Mouse (Mus musculus): ENCODE measurements around the gene Abca9. TPM values are rescaled to one million over a fixed set of nuclear protein-coding genes. Genes with fewer than 3 reads are reported as not detected.

The Abca9 gene
- total RNA-seq, 2 experiments from 2014 or later: 6.9 to 7.6 TPM

DNA sequence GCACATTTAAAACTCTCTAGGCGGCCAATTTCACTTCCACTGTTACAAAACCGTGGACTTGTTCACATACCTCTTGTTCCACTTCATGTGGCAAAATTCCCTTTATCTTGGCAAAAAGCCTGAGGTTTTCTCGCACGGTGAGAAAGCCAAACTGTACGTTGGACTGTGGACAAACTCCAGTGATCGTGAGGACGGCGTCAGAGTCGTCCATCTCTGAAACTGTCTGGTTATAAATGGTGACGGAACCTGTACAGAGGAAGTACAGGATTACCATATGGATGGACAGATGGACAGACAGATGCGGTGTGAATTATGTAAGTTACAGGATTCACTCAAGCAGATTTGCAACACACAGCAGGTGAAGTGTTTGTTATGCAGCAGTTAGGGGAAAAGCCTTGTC, 22.6 kb downstream of the Abca9 start:
- intact Hi-C loops (cut with DNase I): no loop called here
- Histone ChIP-seq H3K4me3 (no peak overlapping the region), H3K27ac (no peak overlapping the region)
- no peak for DNase-seq (ENCODE audit: extremely low spot score in 1 of 2, low spot score in 2 of 2)
- TF ChIP-seq CTCF (IDR thresholded peaks at IDR 0.05): no peak

DNA sequence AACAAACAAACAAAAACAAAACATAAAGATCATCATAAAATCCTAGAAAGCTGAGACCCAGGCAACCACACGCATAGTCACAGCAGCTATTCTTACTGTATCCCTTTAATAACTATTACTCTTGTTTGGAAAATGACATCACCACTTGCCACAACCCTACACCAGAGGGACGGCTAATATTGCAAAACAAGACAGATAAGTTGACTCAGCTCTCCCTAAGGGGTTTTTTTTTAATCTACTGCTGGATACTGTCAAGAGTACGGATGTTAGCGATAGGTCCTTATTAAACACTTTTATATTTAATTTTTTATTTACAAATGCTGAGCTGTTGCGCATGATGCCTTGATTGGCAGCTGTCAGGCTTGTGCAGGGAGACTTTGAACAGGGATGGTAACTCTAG, 37.2 kb downstream of the Abca9 start:
- Histone ChIP-seq H3K4me3 (no peak overlapping the region), H3K27ac (no peak overlapping the region)
- intact Hi-C loops (cut with DNase I): no loop called here
- TF ChIP-seq CTCF (IDR thresholded peaks at IDR 0.05): no peak
- no peak for DNase-seq (ENCODE audit: extremely low spot score in 1 of 2, low spot score in 2 of 2)

DNA sequence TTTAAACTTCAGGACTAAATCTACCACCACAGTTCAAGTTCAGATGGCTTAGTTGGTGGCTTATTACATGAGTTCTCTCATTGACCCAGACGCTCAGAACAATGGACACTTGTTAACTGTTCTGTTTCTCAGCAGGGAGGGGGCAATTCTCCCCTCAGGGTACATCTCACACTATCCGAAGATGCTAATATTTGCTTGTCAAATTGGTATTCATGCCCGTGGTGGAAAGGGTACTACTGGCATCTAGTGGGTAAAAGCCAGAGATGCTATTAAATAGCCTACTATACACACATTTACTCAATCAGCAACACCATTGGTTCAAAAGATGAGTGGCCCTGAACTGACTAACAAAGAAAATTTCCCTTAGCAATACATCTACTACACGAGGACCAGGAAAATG, 56.9 kb downstream of the Abca9 start:
- intact Hi-C loops (cut with DNase I): loop anchor here (2.0 to 5.0 kb wide), 2 partner anchors 219 to 238 kb away; no protein-coding TSS in a partner anchor
- Histone ChIP-seq H3K4me3 (no peak overlapping the region), H3K27ac (no peak overlapping the region)
- TF ChIP-seq CTCF (IDR thresholded peaks at IDR 0.05): peak; percentile 51
- DNase-seq (ENCODE audit: extremely low spot score in 1 of 2, low spot score in 2 of 2): no peak

DNA sequence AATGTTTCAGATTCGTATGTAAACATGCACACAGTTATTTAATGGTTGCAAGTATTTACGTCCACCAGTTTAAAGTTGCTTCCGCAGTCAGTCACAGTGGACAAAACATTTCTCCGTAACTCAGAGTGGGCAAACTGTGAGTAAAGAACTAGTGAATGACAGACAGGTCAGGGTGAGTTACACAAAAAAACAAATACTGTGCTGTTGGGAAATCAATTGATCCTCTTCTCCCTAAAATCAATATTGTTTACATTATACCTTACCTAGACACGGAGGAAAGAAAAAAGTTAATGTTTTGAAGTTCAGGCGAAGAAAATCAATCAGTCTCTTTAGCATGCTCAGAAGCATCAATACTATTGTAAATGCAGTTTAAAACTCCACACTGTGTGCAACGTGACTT, 66.6 kb downstream of the Abca9 start:
- no peak for TF ChIP-seq CTCF (IDR thresholded peaks at IDR 0.05)
- intact Hi-C loops (cut with DNase I): no loop called here
- no peak overlapping the region for H3K27ac ChIP-seq
- DNase-seq (ENCODE audit: extremely low spot score in 1 of 2, low spot score in 2 of 2): no peak
- no peak overlapping the region for H3K4me3 ChIP-seq

DNA sequence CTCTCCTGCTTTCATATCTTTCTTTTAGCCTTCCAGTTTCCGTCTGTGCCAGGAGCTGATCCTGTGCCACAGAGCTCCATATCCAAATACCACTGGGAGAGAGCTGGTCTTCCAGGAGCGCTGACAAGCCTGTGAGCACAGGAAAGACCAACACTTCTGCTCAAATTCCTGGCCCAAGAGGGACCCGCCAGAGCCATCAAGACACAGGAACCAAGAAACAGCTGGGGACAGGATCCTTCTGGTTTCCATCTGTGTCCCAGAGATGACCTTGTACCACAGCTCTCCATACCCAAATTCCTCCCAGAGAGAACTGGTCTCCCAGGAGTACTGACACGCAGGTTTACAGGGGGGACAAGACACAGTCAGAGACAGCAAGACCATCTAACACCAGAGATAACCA, 69.1 kb downstream of the Abca9 start:
- Histone ChIP-seq H3K27ac (no peak overlapping the region), H3K4me3 (no peak overlapping the region)
- no peak for TF ChIP-seq CTCF (IDR thresholded peaks at IDR 0.05)
- intact Hi-C loops (cut with DNase I): no loop called here
- no peak for DNase-seq (ENCODE audit: extremely low spot score in 1 of 2, low spot score in 2 of 2)

DNA sequence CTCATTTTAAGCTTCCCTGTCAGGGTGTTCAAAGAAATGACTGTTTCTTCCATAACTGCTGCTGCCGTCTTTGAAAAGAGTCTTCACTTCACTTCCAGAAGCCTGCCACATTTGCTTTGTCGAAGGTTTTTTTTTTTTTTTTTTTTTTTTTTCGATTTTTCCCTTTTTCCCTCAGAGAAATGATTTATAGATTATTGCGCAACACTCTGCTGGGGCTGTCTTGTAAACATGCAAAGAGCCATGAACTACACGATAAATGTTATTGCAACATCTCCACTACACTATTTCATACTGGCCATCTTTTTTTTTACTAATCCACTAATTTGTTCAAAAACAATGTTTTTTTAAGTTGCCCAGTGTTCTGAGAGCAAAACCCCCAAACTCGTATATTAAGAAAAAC, 70.5 kb downstream of the Abca9 start:
- Histone ChIP-seq H3K27ac (no peak overlapping the region), H3K4me3 (no peak overlapping the region)
- intact Hi-C loops (cut with DNase I): no loop called here
- DNase-seq (ENCODE audit: extremely low spot score in 1 of 2, low spot score in 2 of 2): no peak
- no peak for TF ChIP-seq CTCF (IDR thresholded peaks at IDR 0.05)

DNA sequence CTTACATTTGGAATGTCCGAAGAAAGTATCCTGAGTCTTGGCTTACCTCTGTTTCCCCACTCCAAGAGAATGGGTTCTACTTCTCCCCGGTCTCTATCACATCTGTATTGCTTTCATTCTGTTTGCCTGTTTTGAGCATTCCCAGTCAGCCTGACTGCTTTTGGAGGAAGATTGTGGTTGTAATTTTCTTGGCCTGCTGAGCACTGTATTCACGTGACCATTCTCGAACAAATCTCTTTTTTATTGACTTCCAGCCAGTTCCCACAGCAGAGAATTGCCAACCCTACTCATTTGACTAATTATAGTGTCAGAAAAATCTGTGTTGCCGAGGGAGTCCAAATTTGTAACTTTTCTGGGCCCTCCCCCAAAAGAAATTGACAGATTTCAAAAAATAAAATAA, 72.1 kb downstream of the Abca9 start, which contains the start of gene Abca8a:
TSS of gene Abca8a (minus strand) at position 121 of the 400 bp plus-strand sequence.
- H3K4me3 ChIP-seq: no peak within 1 kb of the TSS
- intact Hi-C loops (cut with DNase I): no loop called here
- DNase-seq (ENCODE audit: extremely low spot score in 1 of 2, low spot score in 2 of 2): no peak
- no peak for TF ChIP-seq CTCF (IDR thresholded peaks at IDR 0.05)
- no peak within 1 kb of the TSS for H3K27ac ChIP-seq

DNA sequence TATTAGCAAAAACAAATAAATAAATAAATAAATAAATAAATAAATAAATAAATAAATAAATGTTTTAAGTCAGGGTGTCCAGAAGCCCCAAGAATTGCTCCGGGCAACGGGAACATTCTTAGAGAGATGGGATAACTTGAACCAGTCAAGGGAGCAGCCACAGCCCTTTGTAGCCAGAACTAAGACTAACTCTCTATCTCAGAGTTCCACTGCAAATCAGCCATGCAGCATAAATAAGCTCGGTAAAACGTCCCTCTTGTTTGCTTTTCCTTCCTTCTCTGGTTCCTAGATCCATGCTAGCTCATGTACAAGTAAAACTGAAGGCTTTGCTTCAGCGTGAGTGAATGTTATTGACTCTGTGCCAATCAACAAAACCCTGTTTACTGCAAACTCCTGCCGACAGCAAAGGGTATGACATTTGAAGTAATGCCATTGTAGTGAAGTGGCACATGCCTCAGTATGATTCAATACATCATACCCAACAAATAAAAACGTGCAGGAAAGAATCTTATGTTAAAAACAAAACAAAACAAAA, 73.1 kb downstream of the Abca9 start:
- TF ChIP-seq CTCF (IDR thresholded peaks at IDR 0.05): no peak; the same call in 1 of the 2 replicates
- Histone ChIP-seq H3K27ac (no peak overlapping the region), H3K4me3 (no peak overlapping the region)
- intact Hi-C loops (cut with DNase I): no loop called here
- no peak for DNase-seq (ENCODE audit: extremely low spot score in 1 of 2, low spot score in 2 of 2)

DNA sequence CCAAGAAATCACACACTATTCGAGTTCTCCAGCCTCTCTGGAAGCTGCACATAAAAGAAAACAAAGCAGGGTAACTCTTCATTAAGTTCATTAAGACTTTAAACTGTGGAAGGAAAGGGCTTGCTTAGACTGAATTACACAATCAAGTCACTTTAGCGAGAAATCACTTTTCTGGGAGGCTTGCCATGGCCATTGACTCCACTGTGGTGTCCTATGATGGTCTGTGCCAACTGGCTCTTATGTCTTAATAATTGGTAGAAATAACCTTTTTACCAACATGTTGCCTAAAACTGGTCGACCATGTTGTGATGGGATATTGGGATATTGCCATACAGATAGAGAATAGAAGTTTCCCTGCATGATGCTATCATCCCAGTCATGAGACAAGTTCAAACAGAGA, 73.8 kb downstream of the Abca9 start:
- Histone ChIP-seq H3K4me3 (no peak overlapping the region), H3K27ac (no peak overlapping the region)
- intact Hi-C loops (cut with DNase I): no loop called here
- DNase-seq (ENCODE audit: extremely low spot score in 1 of 2, low spot score in 2 of 2): no peak
- no peak for TF ChIP-seq CTCF (IDR thresholded peaks at IDR 0.05)

DNA sequence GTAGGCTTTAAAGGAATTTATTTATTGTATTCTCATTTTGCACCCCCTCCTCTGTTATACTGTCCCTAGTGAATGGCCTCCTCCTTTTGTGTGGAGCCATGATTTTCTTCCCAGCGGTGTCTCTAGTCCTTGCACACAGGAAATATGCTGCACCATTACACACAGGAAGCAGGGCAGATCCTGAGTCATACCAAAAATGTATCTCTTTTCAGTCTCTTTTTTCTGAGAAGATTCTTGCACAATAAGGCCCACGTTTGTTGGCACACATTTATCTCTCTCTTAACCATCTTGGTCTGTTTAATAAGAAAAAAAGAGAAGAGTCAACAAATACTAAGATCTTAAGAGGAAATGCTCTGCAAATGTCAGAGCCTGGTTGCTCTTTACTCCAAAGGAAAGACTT, 76.7 kb downstream of the Abca9 start:
- H3K27ac ChIP-seq: no peak overlapping the region
- no peak for TF ChIP-seq CTCF (IDR thresholded peaks at IDR 0.05)
- intact Hi-C loops (cut with DNase I): no loop called here
- DNase-seq (ENCODE audit: extremely low spot score in 1 of 2, low spot score in 2 of 2): no peak
- H3K4me3 ChIP-seq: no peak overlapping the region

DNA sequence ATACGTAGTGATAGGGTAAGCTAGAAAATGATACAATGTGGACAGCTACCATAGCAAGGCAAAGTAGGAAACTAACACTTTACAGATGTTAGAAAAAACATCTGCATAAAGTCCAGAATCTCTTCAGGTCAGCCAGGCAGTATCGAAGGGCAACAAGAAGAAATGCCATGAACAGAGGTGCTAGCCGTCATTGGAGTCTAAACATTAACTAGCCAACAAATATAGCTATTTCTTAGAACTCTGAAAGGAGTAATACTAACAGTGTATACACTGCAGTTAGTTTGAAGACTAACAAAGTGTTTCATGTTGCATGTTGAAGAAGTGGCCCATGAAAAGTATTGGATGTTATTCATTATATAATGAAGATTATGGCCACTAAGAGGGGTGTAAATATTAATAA, 95.8 kb downstream of the Abca9 start:
- no peak for TF ChIP-seq CTCF (IDR thresholded peaks at IDR 0.05)
- H3K27ac ChIP-seq: no peak overlapping the region
- intact Hi-C loops (cut with DNase I): no loop called here
- no peak for DNase-seq (ENCODE audit: extremely low spot score in 1 of 2, low spot score in 2 of 2)
- no peak overlapping the region for H3K4me3 ChIP-seq

DNA sequence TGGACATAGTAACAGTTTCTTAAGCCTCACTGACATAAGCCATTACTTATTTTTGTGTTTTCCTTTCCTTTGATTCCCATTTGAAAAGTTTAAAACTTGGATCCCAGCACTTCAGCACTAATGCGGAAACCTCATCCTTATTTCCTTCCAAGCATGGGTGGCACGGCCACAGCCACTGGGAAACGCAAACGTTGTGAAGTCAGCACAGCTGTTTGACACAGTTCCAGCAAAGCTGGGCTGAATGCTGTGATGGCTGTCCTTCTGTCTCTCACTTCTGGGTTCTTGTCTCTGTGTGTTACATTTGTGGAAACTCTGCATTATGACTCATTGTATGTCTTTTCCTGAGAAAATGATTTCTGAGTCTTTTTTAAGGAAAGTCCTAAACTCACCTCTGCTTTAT, 107.0 kb downstream of the Abca9 start:
- DNase-seq (ENCODE audit: extremely low spot score in 1 of 2, low spot score in 2 of 2): no peak
- intact Hi-C loops (cut with DNase I): no loop called here
- no peak overlapping the region for H3K4me3 ChIP-seq
- no peak overlapping the region for H3K27ac ChIP-seq
- no peak for TF ChIP-seq CTCF (IDR thresholded peaks at IDR 0.05)

DNA sequence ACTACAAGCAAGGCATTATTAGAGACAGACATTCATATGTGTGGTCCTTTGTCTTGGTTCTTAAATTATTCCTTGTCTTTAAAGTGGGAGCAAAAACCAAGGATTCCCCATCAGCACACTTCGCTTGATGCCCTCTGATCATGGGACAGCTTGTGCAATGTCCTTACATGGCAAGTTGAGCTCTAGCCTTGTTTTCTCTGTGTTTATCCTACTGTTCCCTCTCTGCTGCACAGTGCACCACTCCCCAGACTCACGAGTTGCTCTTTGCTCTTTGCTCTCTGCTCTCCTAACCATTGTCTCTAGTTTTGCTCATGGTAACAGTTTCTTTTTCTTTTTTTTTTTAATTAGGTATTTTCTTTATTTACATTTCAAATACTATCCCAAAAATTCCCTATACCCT, 107.9 kb downstream of the Abca9 start:
- DNase-seq (ENCODE audit: extremely low spot score in 1 of 2, low spot score in 2 of 2): no peak
- Histone ChIP-seq H3K27ac (no peak overlapping the region), H3K4me3 (no peak overlapping the region)
- no peak for TF ChIP-seq CTCF (IDR thresholded peaks at IDR 0.05)
- intact Hi-C loops (cut with DNase I): no loop called here
